Mouse (Mus musculus) gastrocnemius, adult 18-20 months (tissue): ENCODE results near the gene Nt5c2. TPM values are rescaled to one million over a fixed set of nuclear protein-coding genes. Genes with fewer than 3 reads are reported as not detected.
"Not testable (repeated sequence)": the region's sequence is repeated elsewhere in the genome, so short reads cannot be mapped to it uniquely, and the experiment has no call there.

Source experiments
- DNase-seq: peaks from one replicate; pipeline ENCODE4 v3.0.0; 2021; ENCODE audit warnings: low spot score
- total RNA-seq, 2 experiments: library from RNA; stranded (reverse); gene quantifications; 2 replicates each; pipeline ENCODE4 v1.2.3; 2021

Nt5c2 gene
- total RNA-seq, 2 experiments from 2014 or later = 11.4 to 12.3 TPM

GRCm38 (mm10) chr19:46989479-46990152 lies 25.3 kb downstream of the Nt5c2 start:
- DNase-seq = no peak

GRCm38 (mm10) chr19:46988231-46989087 lies 26.5 kb downstream of the Nt5c2 start:
- DNase-seq = no peak

GRCm38 (mm10) chr19:46987646-46988045 lies 27.3 kb downstream of the Nt5c2 start:
- no peak for DNase-seq

GRCm38 (mm10) chr19:46984726-46985622 lies 30.0 kb downstream of the Nt5c2 start:
- DNase-seq = no peak

GRCm38 (mm10) chr19:46983966-46984380 lies 31.0 kb downstream of the Nt5c2 start:
- no peak for DNase-seq

- no peak for DNase-seq
Observed at GRCm38 (mm10) chr19:46983352-46983965, 31.5 kb downstream of the Nt5c2 start.

- no peak for DNase-seq
Observed at GRCm38 (mm10) chr19:46981462-46981861, 33.5 kb downstream of the Nt5c2 start.

- DNase-seq = no peak
Observed at GRCm38 (mm10) chr19:46979781-46980105, 35.2 kb downstream of the Nt5c2 start.

- DNase-seq = peak; percentile 56
Observed at GRCm38 (mm10) chr19:46978920-46979780, 35.8 kb downstream of the Nt5c2 start.

GRCm38 (mm10) chr19:46978069-46978468 lies 36.9 kb downstream of the Nt5c2 start:
- not testable (repeated sequence) for DNase-seq

GRCm38 (mm10) chr19:46977460-46977859 lies 37.5 kb downstream of the Nt5c2 start:
- DNase-seq = no peak

- no peak for DNase-seq
Observed at GRCm38 (mm10) chr19:46976743-46977142, 38.2 kb downstream of the Nt5c2 start.

GRCm38 (mm10) chr19:46975997-46976396 lies 39.0 kb downstream of the Nt5c2 start:
- no peak for DNase-seq

GRCm38 (mm10) chr19:46975565-46975964 lies 39.4 kb downstream of the Nt5c2 start:
- peak; percentile 91 for DNase-seq

- DNase-seq = no peak
Observed at GRCm38 (mm10) chr19:46972159-46972558, 42.8 kb downstream of the Nt5c2 start.

- DNase-seq = no peak
Observed at GRCm38 (mm10) chr19:46971712-46972111, 43.2 kb downstream of the Nt5c2 start.

GRCm38 (mm10) chr19:46971051-46971689 lies 43.8 kb downstream of the Nt5c2 start:
- DNase-seq = no peak

GRCm38 (mm10) chr19:46970121-46970729 lies 44.7 kb downstream of the Nt5c2 start:
- DNase-seq = no peak

- peak; percentile 20 for DNase-seq
Observed at GRCm38 (mm10) chr19:46969286-46969985, 45.5 kb downstream of the Nt5c2 start.
